Mouse (Mus musculus) adrenal gland, postnatal 4 days (tissue): ENCODE measurements around the gene Sarm1. TPM values are rescaled to one million over a fixed set of nuclear protein-coding genes. Genes with fewer than 3 reads are reported as not detected.
A peak's percentile ranks its signal among the peaks of the same experiment; 100 is the strongest.
"Not testable (repeated sequence)": the region's sequence is repeated elsewhere in the genome, so short reads cannot be mapped to it uniquely, and the experiment has no call there.

Experiments
- DNase-seq, 2 experiments: peaks; one replicate each; pipeline ENCODE4 v3.0.0; 2021 to 2022; ENCODE audit warnings: low spot score in 2 of 2, mixed read lengths in 2 of 2
- long read RNA-seq, 2 experiments: library from polyadenylated mRNA; stranded (forward); transcript quantifications; one replicate each; pipeline ENCODE4 v2.0.0; 2021
- total RNA-seq, 2 experiments: library from RNA; stranded (reverse); gene quantifications; 2 replicates each; pipeline ENCODE4 v1.2.3; 2021

The Sarm1 gene
- 10 to 100 TPM in 1 of 2 experiments, 1 to 10 TPM in 1; 7.7 to 10.2 TPM for total RNA-seq
- long read RNA-seq, experiment 1 = 0 reads
- long read RNA-seq, experiment 2, full-length matches to known transcripts = 1 of 6 reads
- long read RNA-seq, experiment 2, partial matches to known transcripts = 1 of 6 reads
- long read RNA-seq, experiment 2, other reads (novel, unspliced or antisense) = 4 of 6 reads

DNA sequence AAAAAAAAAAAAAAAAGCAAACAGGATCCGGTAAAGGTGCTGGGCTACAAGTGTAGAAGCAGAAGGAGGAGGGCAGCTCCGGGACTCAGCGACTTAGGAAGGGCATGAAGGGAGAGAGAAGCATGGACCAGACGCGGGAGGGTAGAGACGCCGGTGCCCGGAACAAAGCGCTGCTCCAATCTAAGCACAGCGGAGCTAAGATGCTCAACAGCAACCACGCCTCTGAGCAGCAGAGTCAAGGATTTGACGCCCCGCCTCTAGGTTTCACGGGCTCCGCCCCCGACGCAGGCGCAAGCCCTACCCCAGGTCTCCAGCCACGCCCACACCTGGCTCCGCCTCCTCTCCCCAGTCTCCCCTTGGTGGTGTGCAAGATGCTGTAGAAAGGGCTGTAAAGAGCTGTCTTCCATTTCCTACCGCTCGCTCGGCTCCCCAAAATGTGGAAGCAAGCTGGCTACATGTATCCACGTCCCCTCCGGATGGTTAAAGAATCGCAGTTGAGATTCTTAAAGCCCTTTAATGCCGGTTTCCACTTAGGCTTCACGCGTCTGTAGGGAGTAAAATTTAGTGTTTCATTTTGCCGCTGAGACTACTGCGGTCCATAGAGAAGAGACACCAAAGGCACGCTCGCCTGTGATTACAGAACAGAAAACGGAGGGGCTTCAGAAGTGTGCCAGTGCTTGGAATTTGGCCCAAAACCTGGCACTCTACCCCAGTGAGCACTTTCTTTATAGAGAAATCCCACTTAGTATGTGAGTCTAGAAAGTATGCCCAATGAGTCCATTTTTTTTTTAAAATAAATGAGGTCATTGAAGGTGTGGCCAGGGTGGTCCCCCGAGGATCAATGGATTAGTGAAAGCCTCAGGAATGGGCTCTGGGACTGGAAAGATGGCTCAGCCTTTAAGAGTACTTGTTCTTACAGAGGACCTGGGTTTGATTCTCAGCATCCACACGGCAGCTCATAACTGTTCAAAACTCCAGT, at the start of gene Sarm1:
Sarm1 (minus strand) TSS at position 211 of the 979 bp plus-strand sequence.
- DNase-seq = peak; percentile 70 to 76

DNA sequence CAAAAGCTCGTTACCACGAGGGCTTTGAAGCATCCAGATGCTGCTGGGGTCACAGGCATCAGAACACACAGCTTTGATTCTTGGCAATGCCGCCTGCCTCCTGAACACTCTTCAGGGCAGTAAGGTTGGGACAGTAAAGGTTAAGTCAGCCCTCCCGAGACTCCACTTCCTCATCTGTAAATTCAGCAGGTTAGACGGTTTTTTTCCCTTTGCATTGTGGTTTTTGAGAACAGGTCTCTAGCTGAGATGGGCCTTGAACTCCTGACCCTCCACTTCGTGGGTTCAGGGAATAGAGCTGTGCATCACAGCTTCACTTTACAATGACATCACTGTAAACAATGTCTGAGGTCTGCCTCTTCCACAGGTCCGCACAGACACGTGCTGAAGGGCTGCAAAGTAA, 47.6 kb upstream of the Sarm1 start:
- DNase-seq = no peak

DNA sequence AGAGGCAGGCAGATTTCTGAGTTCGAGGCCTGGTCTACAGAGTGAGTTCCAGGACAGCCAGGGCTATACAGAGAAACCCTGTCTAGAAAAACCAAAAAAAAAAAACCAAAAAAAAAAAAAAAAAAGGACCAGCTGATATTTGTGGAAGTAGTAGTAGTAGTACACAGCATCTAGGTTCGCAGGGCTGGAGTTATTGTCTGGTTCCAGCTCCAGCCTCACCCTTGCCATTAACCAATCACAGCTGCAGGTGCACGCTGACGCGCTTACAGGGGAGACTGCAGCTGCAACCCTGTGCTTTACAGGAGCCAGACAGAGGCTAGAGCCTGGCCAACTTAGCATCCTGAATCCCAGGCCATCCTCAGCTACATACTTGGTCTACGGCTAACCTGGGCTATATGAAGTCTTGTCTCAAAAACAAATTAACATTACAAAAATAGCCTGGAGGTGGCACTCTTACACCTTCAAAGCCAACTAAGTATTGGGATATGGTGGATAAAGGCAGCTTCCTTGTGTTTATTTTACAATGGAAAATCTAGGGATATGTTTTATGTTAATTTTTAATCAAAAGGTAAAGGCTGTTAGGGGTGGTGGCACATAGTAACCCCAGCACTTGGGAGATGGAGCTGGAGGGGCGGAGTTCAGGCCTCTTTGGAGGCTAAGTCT, 47.0 kb upstream of the Sarm1 start:
- DNase-seq = no peak

DNA sequence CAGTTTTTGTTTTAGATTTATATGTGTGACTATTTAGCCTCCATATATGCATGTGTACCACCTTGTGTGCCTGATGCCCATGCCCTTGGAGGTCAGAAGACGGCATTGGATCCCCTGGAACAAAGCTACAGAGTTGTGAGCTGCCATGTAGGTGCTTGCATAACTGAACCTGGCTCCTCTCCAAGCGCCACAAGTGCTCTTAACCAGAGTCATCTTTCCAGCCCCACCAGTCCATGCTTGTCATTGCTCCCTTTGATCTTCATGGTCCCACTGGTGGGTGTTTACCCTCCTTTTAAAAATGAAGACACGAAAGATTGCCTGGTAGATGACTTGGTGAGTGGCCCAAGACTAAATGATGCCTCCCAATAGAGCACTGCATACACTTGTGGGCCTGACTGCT, 42.8 kb upstream of the Sarm1 start:
- DNase-seq = no peak

DNA sequence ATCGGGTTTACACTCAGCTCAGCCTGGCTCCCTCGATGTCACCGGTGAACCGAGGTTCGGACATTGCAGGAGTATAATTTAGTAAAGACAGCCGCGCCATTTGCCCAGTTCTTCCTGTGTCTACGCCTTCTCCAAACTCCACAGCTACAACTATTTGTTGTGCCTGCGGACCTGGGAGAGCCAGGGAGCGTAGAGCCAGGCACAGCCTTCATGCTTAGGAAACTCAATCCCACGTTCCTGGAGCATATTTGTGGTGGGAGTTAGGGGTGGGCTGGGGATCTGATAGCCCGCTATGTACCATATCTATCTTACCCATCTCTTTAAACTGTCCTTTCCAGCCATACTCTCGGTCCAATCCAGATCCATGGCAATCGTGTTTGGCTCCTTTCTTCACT, 39.1 kb upstream of the Sarm1 start:
- no peak for DNase-seq

- peak; percentile 78 to 97 for DNase-seq
These were observed 38.6 kb upstream of the Sarm1 start, which contains the start of the genes Tnfaip1 and Ift20 for GRCm38 (mm10) chr11:78536080-78536689. TSS of gene Tnfaip1 (minus strand) at chr11:78536332. TSS of gene Ift20 (plus strand) at chr11:78536361.

DNA sequence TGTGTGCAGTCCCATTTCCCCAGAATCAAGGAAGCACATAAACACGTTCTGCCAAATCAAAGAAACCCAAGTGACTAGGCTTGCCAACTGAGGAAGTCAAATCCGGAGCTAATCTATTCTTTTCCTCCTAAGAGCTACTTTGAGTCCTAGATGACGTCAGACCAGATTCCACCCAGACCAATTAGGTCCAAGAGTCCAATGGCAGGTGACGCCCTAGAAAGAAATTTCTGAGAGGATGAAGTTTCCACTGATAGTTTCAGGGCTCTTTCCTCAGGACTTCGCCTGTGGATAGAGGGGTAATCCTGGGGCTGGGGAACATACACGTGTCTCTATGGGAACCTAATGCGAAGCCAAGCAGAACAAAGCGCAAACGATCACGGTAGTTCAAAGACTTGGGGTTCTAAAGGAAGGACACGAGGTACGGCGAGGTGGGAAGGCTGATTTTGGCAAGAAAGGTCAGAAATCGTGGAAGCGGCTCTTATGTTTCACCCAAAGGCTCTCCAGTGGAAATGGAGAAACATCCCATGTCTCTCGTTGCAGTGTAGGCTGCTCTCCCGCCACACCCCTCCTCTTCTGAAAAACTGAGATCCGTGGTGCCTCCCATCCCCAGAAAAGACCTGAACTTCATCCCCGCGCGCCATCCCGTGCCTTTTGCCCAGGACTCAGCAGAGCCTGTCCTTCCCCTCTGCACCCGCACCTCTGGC, 38.0 kb upstream of the Sarm1 start:
- DNase-seq = no peak

GRCm38 (mm10) chr11:78534516-78534915, 37.0 kb upstream of the Sarm1 start:
- no peak for DNase-seq

GRCm38 (mm10) chr11:78531515-78531914, 34.0 kb upstream of the Sarm1 start:
- DNase-seq = not testable (repeated sequence)

DNA sequence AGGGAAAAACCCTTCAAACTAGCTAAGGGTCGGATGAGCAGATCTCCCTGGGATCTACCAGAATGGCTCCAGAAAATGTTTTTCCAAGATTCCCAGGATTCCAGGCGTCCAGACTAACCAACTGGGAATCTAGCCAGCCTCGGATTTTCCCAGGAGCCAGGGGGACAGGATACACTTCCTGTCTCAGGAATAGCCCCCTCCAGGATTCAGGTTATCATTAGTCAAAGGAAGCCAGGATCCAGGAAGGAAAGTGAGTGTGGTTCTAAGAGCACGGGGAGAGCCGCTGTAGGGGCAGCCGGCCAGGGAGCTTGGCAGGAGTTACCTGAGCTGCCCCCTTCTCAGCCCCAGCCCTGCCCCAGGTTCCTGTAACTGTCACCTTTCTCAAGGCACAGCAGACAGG, 33.5 kb upstream of the Sarm1 start:
- no peak for DNase-seq

DNA sequence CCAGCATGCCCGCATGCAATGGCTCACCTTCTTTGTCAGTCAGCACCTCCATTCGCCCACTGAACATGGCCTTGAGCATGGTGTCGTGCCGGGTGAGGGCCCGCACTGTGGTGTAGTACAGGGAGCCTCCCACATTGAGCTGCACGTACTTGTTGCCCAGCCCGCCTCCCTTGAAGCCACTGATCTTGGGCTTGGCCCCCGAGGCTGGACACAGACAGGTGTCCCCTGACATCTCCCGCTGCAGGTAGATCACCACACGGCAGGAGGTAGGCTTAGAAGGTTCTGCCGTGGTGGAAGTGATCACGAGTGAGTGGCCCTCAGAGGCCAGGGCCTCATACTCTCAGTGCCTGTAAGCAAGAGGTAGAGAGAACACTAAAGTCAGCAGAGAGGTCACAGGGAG, 32.4 kb upstream of the Sarm1 start:
- DNase-seq = no peak

- no peak for DNase-seq
These were observed 31.2 kb upstream of the Sarm1 start for GRCm38 (mm10) chr11:78528714-78529113.

GRCm38 (mm10) chr11:78524838-78525237, 27.3 kb upstream of the Sarm1 start:
- no peak for DNase-seq

- DNase-seq = no peak
These were observed 25.8 kb upstream of the Sarm1 start for GRCm38 (mm10) chr11:78523241-78523955.

DNA sequence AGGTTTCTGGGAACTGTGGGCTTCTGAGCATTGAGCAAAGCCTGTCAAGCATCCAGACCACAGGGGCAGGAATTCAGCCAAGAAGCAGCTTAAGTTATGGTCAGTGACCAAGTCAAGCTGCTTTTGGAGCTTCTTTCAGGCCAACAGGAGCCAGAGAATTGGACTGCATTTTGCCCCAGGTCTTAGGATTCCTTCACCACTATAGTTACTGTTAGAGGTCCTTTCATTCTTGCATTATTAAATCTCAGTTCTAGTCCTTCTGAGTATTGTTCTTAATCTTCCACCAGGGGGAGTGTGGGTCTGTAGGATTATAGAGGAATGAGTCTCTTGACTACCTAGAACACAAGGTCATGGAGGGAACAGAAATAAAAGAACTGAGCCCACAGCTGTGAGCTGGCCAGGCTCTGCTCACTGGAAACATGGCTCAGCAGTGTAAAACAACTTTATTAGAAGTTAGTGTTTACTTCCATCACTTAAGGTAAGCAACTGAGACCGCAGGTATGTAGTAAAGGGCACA, 25.0 kb upstream of the Sarm1 start:
- no peak for DNase-seq

GRCm38 (mm10) chr11:78521880-78522279, 24.3 kb upstream of the Sarm1 start:
- no peak for DNase-seq

GRCm38 (mm10) chr11:78518931-78519330, 21.4 kb upstream of the Sarm1 start:
- DNase-seq = no peak

DNA sequence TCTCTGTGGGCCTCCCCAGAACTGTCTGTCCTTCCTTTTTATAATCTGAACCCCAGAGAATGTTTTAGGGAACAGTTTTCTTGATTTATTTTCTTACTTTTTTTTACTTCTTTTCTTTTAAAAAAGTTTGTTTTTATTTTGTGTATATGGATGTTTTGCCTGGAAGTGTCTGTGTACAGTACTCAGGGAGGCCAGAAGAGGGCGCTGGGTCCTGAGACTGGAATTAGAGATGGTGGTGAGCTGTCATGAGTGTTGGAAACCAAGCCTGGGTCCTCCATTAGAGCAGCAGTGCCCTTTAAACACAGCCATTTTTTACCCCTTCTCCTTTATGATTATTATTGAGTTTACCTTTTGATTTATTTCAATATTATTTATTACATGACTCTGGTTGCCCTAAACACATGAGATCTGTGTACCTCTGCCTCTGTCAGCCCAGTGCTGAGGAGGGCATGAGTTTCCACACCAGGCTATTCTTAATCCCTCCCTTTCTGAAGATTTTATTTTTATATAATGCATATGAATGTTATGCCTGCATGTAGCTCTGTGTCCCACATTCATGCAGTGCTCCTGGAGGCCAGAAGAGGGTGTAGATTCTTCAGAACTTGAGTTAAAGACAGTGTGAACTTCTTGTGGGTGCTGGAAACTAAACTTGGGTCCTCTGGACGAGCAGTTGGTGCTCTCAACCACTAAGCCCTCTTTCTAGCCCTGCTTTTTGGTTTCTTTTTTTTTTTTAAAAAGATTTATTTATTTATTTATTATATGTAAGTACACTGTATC, 18.2 kb upstream of the Sarm1 start:
- DNase-seq = no peak
